Mouse (Mus musculus) G1E (cell line): ENCODE measurements around the gene Olfr51. TPM values are rescaled to one million over a fixed set of nuclear protein-coding genes. Genes with fewer than 3 reads are reported as not detected.
"Not testable (repeated sequence)": the region's sequence is repeated elsewhere in the genome, so short reads cannot be mapped to it uniquely, and the experiment has no call there.

Experiments used
- ATAC-seq: 2 replicates; pipeline ENCODE4 v1.8.0; 2016; ENCODE audit warnings: mild to moderate bottlenecking; ENCODE audit not compliant: insufficient number of reproducible peaks, poor library complexity, low FRiP score, severe bottlenecking; ENCODE audit errors: extremely low read depth
- DNase-seq: peaks from one replicate; pipeline ENCODE4 v3.0.0; 2012; ENCODE audit warnings: low spot score
- H3K27me3 ChIP-seq: 2 replicates; pipeline ENCODE4 v1.6.1; 2012; ENCODE audit warnings: mild to moderate bottlenecking, low read length, inconsistent platforms; ENCODE audit not compliant: insufficient read depth
- H3K36me3 ChIP-seq: replicated peaks from 2 replicates; pipeline ENCODE3; 2012; ENCODE audit warnings: mild to moderate bottlenecking, inconsistent platforms
- H3K4me1 ChIP-seq: 2 replicates; pipeline ENCODE4 v1.6.1; 2012; ENCODE audit warnings: low read depth, low read length, inconsistent platforms, mixed read lengths; ENCODE audit not compliant: insufficient read depth
- H3K4me3 ChIP-seq: 2 replicates; pipeline ENCODE4 v1.5.1; 2012; ENCODE audit warnings: low read depth, mild to moderate bottlenecking, inconsistent platforms, low read length, moderate library complexity, mixed read lengths
- H3K9me3 ChIP-seq: replicated peaks from 2 replicates; pipeline ENCODE4 v1.6.1; 2012; ENCODE audit warnings: inconsistent platforms
- CTCF ChIP-seq: IDR thresholded peaks from 2 replicates; pipeline ENCODE4 v1.5.1; 2012; ENCODE audit warnings: low read depth, low read length, inconsistent platforms, mixed read lengths
- GATA1 ChIP-seq: IDR thresholded peaks from 2 replicates; pipeline ENCODE4 v1.6.1; 2012; ENCODE audit warnings: borderline replicate concordance, low read length, inconsistent platforms, mixed read lengths
- GATA2 ChIP-seq: IDR thresholded peaks from 2 replicates; pipeline ENCODE4 v1.6.1; 2012; ENCODE audit warnings: low read depth, low read length, inconsistent platforms, borderline replicate concordance
- POLR2AphosphoS5 ChIP-seq: IDR thresholded peaks from 2 replicates; pipeline ENCODE4 v1.6.1; 2012; ENCODE audit warnings: low read depth, low read length, inconsistent platforms; ENCODE audit not compliant: insufficient replicate concordance
- TAL1 ChIP-seq: conservative IDR thresholded peaks from 2 replicates; pipeline ENCODE4 v1.6.1; 2012; ENCODE audit warnings: low read depth, low read length, inconsistent platforms, mixed read lengths
- polyA plus RNA-seq: library from polyadenylated mRNA; stranded (reverse); fragments of >175 nt; gene quantifications from 2 replicates; pipeline ENCODE4 v1.2.3, GENCODE M21; 2012
- total RNA-seq, 2 experiments: library from RNA; stranded (forward) in 1 of 2; stranded (reverse) in 1 of 2; fragments of 200-1000 nt in 1 of 2; fragments of >200 nt in 1 of 2; fragmentation: Nextera tagmentation in 1 of 2; gene quantifications; 2 replicates each; pipeline ENCODE4 v1.2.3; 2014 to 2017

The Olfr51 gene
- total and polyA plus RNA-seq, 3 experiments: 0.11 TPM; not detected in 2

- Histone ChIP-seq H3K27me3 (no peaks in the 10 kb centered on the region), H3K9me3 (peaks cover 23% of the 10 kb centered on the region), H3K4me1 (no peaks in the 10 kb centered on the region), H3K4me3 (no peak overlapping the region), H3K36me3 (no peaks in the 10 kb centered on the region)
- ATAC-seq (no peak), DNase-seq (no peak)
- TF ChIP-seq GATA2 (no peak), TAL1 (no peak), POLR2AphosphoS5 (no peak), GATA1 (no peak), CTCF (no peak)
These were observed 8.4 kb downstream of the Olfr51 start for GRCm38 (mm10) chr11:51011821-51012220.

GRCm38 (mm10) chr11:51013936-51014335 is 10.5 kb downstream of the Olfr51 start, which contains the start of gene Olfr54:
Gene Olfr54, plus strand, starts transcription at chr11:51014236.
- TF ChIP-seq GATA2 (no peak), TAL1 (no peak), GATA1 (no peak), POLR2AphosphoS5 (no peak), CTCF (no peak)
- no peak for DNase-seq
- Histone ChIP-seq H3K4me1 (no peaks in the 10 kb centered on the region), H3K9me3 (peaks cover 11% of the 10 kb centered on the region), H3K27me3 (no peaks in the 10 kb centered on the region), H3K36me3 (no peaks in the 10 kb centered on the region), H3K4me3 (no peak within 1 kb of the TSS)
- ATAC-seq: no peak

- H3K36me3 ChIP-seq: no peaks in the 10 kb centered on the region
- no peaks in the 10 kb centered on the region for H3K27me3 ChIP-seq
- H3K4me3 ChIP-seq: no peak overlapping the region
- ATAC-seq (no peak), DNase-seq (no peak)
- peaks cover 10% of the 10 kb centered on the region for H3K9me3 ChIP-seq
- H3K4me1 ChIP-seq: no peaks in the 10 kb centered on the region
- TF ChIP-seq TAL1: no peak
- TF ChIP-seq CTCF: no peak
- TF ChIP-seq GATA2: no peak
- no peak for TF ChIP-seq POLR2AphosphoS5
- TF ChIP-seq GATA1: no peak
These were observed 12.9 kb downstream of the Olfr51 start for GRCm38 (mm10) chr11:51016341-51016740.

GRCm38 (mm10) chr11:51026811-51027210 is 23.4 kb downstream of the Olfr51 start:
- not testable (repeated sequence) for DNase-seq, H3K27me3 ChIP-seq, H3K4me1 ChIP-seq, H3K36me3 ChIP-seq, H3K4me3 ChIP-seq, ATAC-seq
- peaks cover 22% of the 10 kb centered on the region for H3K9me3 ChIP-seq

- H3K4me3 ChIP-seq, H3K27me3 ChIP-seq, DNase-seq, H3K4me1 ChIP-seq, ATAC-seq, H3K36me3 ChIP-seq: not testable (repeated sequence)
- H3K9me3 ChIP-seq: peaks cover 22% of the 10 kb centered on the region
These were observed 26.0 kb downstream of the Olfr51 start for GRCm38 (mm10) chr11:51029381-51029780.

GRCm38 (mm10) chr11:51030225-51030624 is 26.8 kb downstream of the Olfr51 start:
- Histone ChIP-seq H3K36me3 (no peaks in the 10 kb centered on the region), H3K9me3 (peaks cover 22% of the 10 kb centered on the region), H3K4me1 (no peaks in the 10 kb centered on the region), H3K27me3 (no peaks in the 10 kb centered on the region), H3K4me3 (no peak overlapping the region)
- DNase-seq: no peak
- no peak for ATAC-seq
- TF ChIP-seq GATA2 (no peak), POLR2AphosphoS5 (no peak), CTCF (no peak), GATA1 (no peak), TAL1 (no peak)

GRCm38 (mm10) chr11:51032851-51033250 is 29.5 kb downstream of the Olfr51 start:
- no peak for TF ChIP-seq CTCF
- TF ChIP-seq TAL1: no peak
- no peak for TF ChIP-seq GATA2
- no peak for TF ChIP-seq POLR2AphosphoS5
- TF ChIP-seq GATA1: no peak
- Histone ChIP-seq H3K27me3 (no peaks in the 10 kb centered on the region), H3K9me3 (peaks cover 17% of the 10 kb centered on the region), H3K4me3 (no peak overlapping the region), H3K36me3 (no peaks in the 10 kb centered on the region), H3K4me1 (no peaks in the 10 kb centered on the region)
- ATAC-seq: no peak
- DNase-seq: no peak

GRCm38 (mm10) chr11:51034141-51034540 is 30.7 kb downstream of the Olfr51 start:
- not testable (repeated sequence) for DNase-seq, H3K4me3 ChIP-seq

More at GRCm38 (mm10) chr11:51034141-51034540, 30.7 kb downstream of the Olfr51 start:
- H3K27me3 ChIP-seq, H3K4me1 ChIP-seq, ATAC-seq, H3K36me3 ChIP-seq: not testable (repeated sequence)
- peaks cover 14% of the 10 kb centered on the region for H3K9me3 ChIP-seq
